Mouse (Mus musculus): ENCODE data around the gene Olfr382.

DNA sequence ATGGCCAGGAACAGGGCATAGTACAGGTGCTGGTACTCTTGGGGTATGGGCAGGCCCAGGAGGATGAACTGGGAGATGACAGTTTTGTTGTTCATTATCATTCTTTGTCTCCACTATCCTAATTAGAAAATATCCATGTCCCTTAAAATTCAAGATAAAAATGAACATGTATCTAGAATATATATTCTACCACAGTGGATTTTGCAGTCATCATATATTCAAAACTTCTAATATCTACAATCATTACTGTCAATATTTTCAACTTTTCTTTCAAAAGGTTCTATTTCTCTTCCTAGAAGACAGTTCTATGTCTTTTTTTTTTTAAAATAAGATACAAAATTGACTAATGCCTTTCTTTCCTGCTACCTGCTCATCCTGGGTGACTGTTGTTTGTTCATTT is at the start of gene Olfr382:
- TF ChIP-seq CTCF (IDR thresholded peaks at IDR 0.05; ENCODE audit: low read depth, low read length): no peak
- no peak for TF ChIP-seq GATA2 (IDR thresholded peaks at IDR 0.05; ENCODE audit: borderline replicate concordance, low read depth, low read length)

All from G1E (cell line).